ENCODE assay signal across 9 mouse cellular contexts in genomic region chr6:98632278-98633063, GRCm38 (mm10).
DNase-seq lines count a peak whose midpoint lies in the region; ATAC-seq and TF ChIP-seq lines count a peak whose summit lies in the region.
"Had no signal": no experiment of that assay in that cellular context is flagged by ENCODE, and none has a peak within 500 bp of the region (broad histone marks: within the 10 kb centered on the region; RNA-seq: fewer than 3 reads in every experiment).

No protein-coding gene starts in this region.

- H3K4me1 ChIP-seq in heart, embryonic 13.5 days, result peaks cover 7% of the 10 kb centered on the region
- H3K4me1 ChIP-seq in embryonic facial prominence, embryonic 10.5 days, result peaks cover 36% of the 10 kb centered on the region
- peaks cover 5% of the 10 kb centered on the region; the same call in 1 of the 2 replicates for H3K4me1 ChIP-seq in hindbrain, postnatal 0 days (ENCODE audit: insufficient read depth, low read length)
- H3K4me1 ChIP-seq in midbrain, embryonic 12.5 days, result peaks cover 7% of the 10 kb centered on the region; the same call in 1 of the 2 replicates

- no peaks in the 10 kb centered on the region for H3K36me3 ChIP-seq in heart, embryonic 13.5 days
- no peaks in the 10 kb centered on the region for H3K36me3 ChIP-seq in embryonic facial prominence, embryonic 10.5 days (replicated peaks)
- no peaks in the 10 kb centered on the region for H3K36me3 ChIP-seq in hindbrain, postnatal 0 days (ENCODE audit: insufficient read depth, low read length)
- H3K36me3 ChIP-seq in midbrain, embryonic 12.5 days, result no peaks in the 10 kb centered on the region

- no peaks in the 10 kb centered on the region for H3K27me3 ChIP-seq in heart, embryonic 13.5 days (replicated peaks)
- H3K27me3 ChIP-seq in embryonic facial prominence, embryonic 10.5 days (replicated peaks; ENCODE audit: low read depth, poor library complexity, severe bottlenecking), result no peaks in the 10 kb centered on the region
- H3K27me3 ChIP-seq in hindbrain, postnatal 0 days (ENCODE audit: insufficient read depth, low read length), result no peaks in the 10 kb centered on the region
- no peaks in the 10 kb centered on the region for H3K27me3 ChIP-seq in midbrain, embryonic 12.5 days

- TF ChIP-seq CTCF in hindbrain, postnatal 0 days (IDR thresholded peaks at IDR 0.05; ENCODE audit: low read depth), result no peak

- H3K4me2 ChIP-seq in heart, embryonic 13.5 days, result peak overlapping the region; percentile 57
- H3K4me2 ChIP-seq in hindbrain, postnatal 0 days (ENCODE audit: low read depth, low read length), result peak overlapping the region; percentile 47
- 0 out of 2 replicates have a peak overlapping the region, but pooled peaks have one; percentile 7 for H3K4me2 ChIP-seq in midbrain, embryonic 12.5 days (replicated peaks)

- DNase-seq in heart, postnatal 14 days, result no peak
- peak; percentile 68 for DNase-seq in embryonic facial prominence, embryonic 10.5 days (ENCODE audit: low spot score)
- DNase-seq in hindbrain, postnatal 0 days (ENCODE audit: low spot score), result peak; percentile 29
- DNase-seq in thymus, postnatal 36 days, result peak; percentile 29 to 32
- DNase-seq in urinary bladder, postnatal 25 days (ENCODE audit: low spot score), result no peak
- no peak for DNase-seq in cerebellum, postnatal 4 days (ENCODE audit: low spot score in 2 of 2)

- WGBS in heart, embryonic 13.5 days, result 33% methylated on average over 17 of the region's 18 CpGs
- WGBS in embryonic facial prominence, embryonic 10.5 days, result 32% methylated on average over 18 of the region's 18 CpGs
- 38% methylated on average over 17 of the region's 18 CpGs for WGBS in hindbrain, postnatal 0 days
- WGBS in midbrain, embryonic 12.5 days, result 57% methylated on average over 18 of the region's 18 CpGs

- no peak for ATAC-seq in heart, embryonic 13.5 days (ENCODE audit: extremely low read depth, insufficient number of reproducible peaks, low FRiP score, low TSS enrichment)
- no peak for ATAC-seq in hindbrain, postnatal 0 days
- ATAC-seq in midbrain, embryonic 12.5 days (ENCODE audit: low FRiP score, low read depth), result peak; percentile 30; the same call in 1 of the 2 replicates

- intact Hi-C loops in heart, postnatal 14 days (cut with DNase I), result no loop called here

- no peaks in the 10 kb centered on the region for H3K9me3 ChIP-seq in heart, embryonic 13.5 days
- no peaks in the 10 kb centered on the region for H3K9me3 ChIP-seq in embryonic facial prominence, embryonic 10.5 days
- no peaks in the 10 kb centered on the region for H3K9me3 ChIP-seq in hindbrain, postnatal 0 days (ENCODE audit: low read length)
- no peaks in the 10 kb centered on the region for H3K9me3 ChIP-seq in midbrain, embryonic 12.5 days

- no peak overlapping the region for H3K9ac ChIP-seq in heart, embryonic 13.5 days
- H3K9ac ChIP-seq in hindbrain, postnatal 0 days (replicated peaks; ENCODE audit: low read length), result no peak overlapping the region
- no peak overlapping the region for H3K9ac ChIP-seq in midbrain, embryonic 12.5 days (replicated peaks)
- H3K9ac ChIP-seq: liver, embryonic 14.5 days had no signal

- no peak overlapping the region for H3K4me3 ChIP-seq in heart, embryonic 13.5 days
- H3K4me3 ChIP-seq in embryonic facial prominence, embryonic 10.5 days, result peak overlapping the region; percentile 23
- peak overlapping the region; percentile 9; the same call in 1 of the 2 replicates for H3K4me3 ChIP-seq in hindbrain, postnatal 0 days (ENCODE audit: low read length)
- no peak overlapping the region for H3K4me3 ChIP-seq in midbrain, embryonic 12.5 days

- H3K27ac ChIP-seq in heart, embryonic 13.5 days (replicated peaks), result no peak overlapping the region
- H3K27ac ChIP-seq in embryonic facial prominence, embryonic 10.5 days (replicated peaks), result peak overlapping the region; percentile 57
- no peak overlapping the region for H3K27ac ChIP-seq in hindbrain, postnatal 0 days
- H3K27ac ChIP-seq in midbrain, embryonic 12.5 days (replicated peaks), result no peak overlapping the region
- H3K27ac ChIP-seq: liver, embryonic 14.5 days had no signal

Comparison
In these comparisons a context has a peak if more than half of its experiments do, and no peak if none do; other contexts are left out.
1. H3K4me2 ChIP-seq: peak in every context shown above with its lines; median percentile 57 in heart, embryonic 13.5 days; 47 in hindbrain, postnatal 0 days; 7 in midbrain, embryonic 12.5 days.
2. H3K4me3 ChIP-seq: peak in embryonic facial prominence, embryonic 10.5 days (single experiment) and hindbrain, postnatal 0 days (single experiment); none in heart, embryonic 13.5 days (single experiment) and midbrain, embryonic 12.5 days (single experiment).
3. DNase-seq: peak in embryonic facial prominence, embryonic 10.5 days (single experiment), hindbrain, postnatal 0 days (single experiment) and thymus, postnatal 36 days (2 of 2); none in heart, postnatal 14 days (0 of 2), urinary bladder, postnatal 25 days (single experiment) and cerebellum, postnatal 4 days (0 of 2).